Mouse (Mus musculus) CD4-positive naive resting alpha-beta T cell, adult 76 days (primary cell): ENCODE results near the gene A2m. TPM values are rescaled to one million over a fixed set of nuclear protein-coding genes. Genes with fewer than 3 reads are reported as not detected.

Experiments
- total RNA-seq: library from RNA; stranded (reverse); gene quantifications from one replicate; pipeline ENCODE4 v1.2.4, GENCODE M21; 2023

A2m gene
- total RNA-seq = not detected

GRCm38 (mm10) chr6:121635076-121635475 is at the start of gene A2m:
TSS of gene A2m (plus strand) at chr6:121635376.

Other genes starting within 250 kb of the A2m start
- not detected for gene Iqsec3, start 161.7 kb upstream of the A2m start, total RNA-seq
- not detected for gene Gm7298, start 97.6 kb downstream of the A2m start, total RNA-seq
- not detected for gene Mug1, start 203.2 kb downstream of the A2m start, total RNA-seq